Mouse (Mus musculus) hematopoietic stem cell, adult 5-6 weeks (primary cell): ENCODE results near the gene Ccl26. TPM values are rescaled to one million over a fixed set of nuclear protein-coding genes. Genes with fewer than 3 reads are reported as not detected.

Experiments used
- ATAC-seq, 2 experiments: fragments of 125-278 bp in 1 of 2; replicated peaks in 1 of 2; 2 replicates each; pipeline ENCODE4 v1.8.0; 2016 to 2017; ENCODE audit warnings: inconsistent platforms in 2 of 2, mild to moderate bottlenecking in 2 of 2, moderate number of reproducible peaks in 2 of 2, low read depth in 1 of 2, moderate TSS enrichment in 1 of 2; ENCODE audit not compliant: low FRiP score in 2 of 2, poor library complexity in 2 of 2, severe bottlenecking in 2 of 2, insufficient read depth in 1 of 2, low TSS enrichment in 1 of 2
- total RNA-seq: library from RNA; stranded (forward); fragments of 172-1452, 232-1000 nt; gene quantifications from 2 replicates; pipeline ENCODE4 v1.2.3, GENCODE M21; 2017

The Ccl26 gene
- total RNA-seq, 1 experiment from 2014 or later: not detected

GRCm38 (mm10) chr5:135511105-135511504 lies 52.3 kb downstream of the Ccl26 start:
- no peak for ATAC-seq

Other genes with a start within 250 kb of the Ccl26 start
- not detected in 2 replicates for gene Fkbp6, start 213.5 kb downstream of the Ccl26 start, total RNA-seq
- not detected in 2 replicates for gene Trim50, start 210.3 kb downstream of the Ccl26 start, total RNA-seq
- 20.6 and 24.7 TPM in 2 replicates for gene Nsun5, start 193.6 kb downstream of the Ccl26 start, total RNA-seq
- gene Pom121, start 169.0 kb downstream of the Ccl26 start, total RNA-seq: 6.3 and 8.2 TPM in 2 replicates
- 16.8 and 27.7 TPM in 2 replicates for gene Hip1, start 18.4 kb downstream of the Ccl26 start, total RNA-seq
- gene Ccl24, start 9.5 kb upstream of the Ccl26 start, total RNA-seq: not detected in 2 replicates
- 13.4 and 21.0 TPM in 2 replicates for gene Rhbdd2, start 69.0 kb upstream of the Ccl26 start, total RNA-seq
- 75.9 and 96.4 TPM in 2 replicates for gene Por, start 106.5 kb upstream of the Ccl26 start, total RNA-seq
- 7.7 and 11.5 TPM in 2 replicates for gene Tmem120a, start 180.9 kb upstream of the Ccl26 start, total RNA-seq
- gene Styxl1, start 214.8 kb upstream of the Ccl26 start, total RNA-seq: not detected in 2 replicates
- 130 and 138 TPM in 2 replicates for gene Mdh2, start 214.9 kb upstream of the Ccl26 start, total RNA-seq
- gene Srrm3, start 243.3 kb upstream of the Ccl26 start, total RNA-seq: not detected in 2 replicates